Mouse (Mus musculus) bone marrow macrophage, adult 2 months (primary cell): ENCODE results near the gene Igf2r. TPM values are rescaled to one million over a fixed set of nuclear protein-coding genes. Genes with fewer than 3 reads are reported as not detected.
"Not testable (repeated sequence)": the region's sequence is repeated elsewhere in the genome, so short reads cannot be mapped to it uniquely, and the experiment has no call there.

ENCODE experiments used
- H3K27ac ChIP-seq: 2 replicates; pipeline ENCODE4 v1.5.1; 2012; ENCODE audit warnings: low read depth, low read length; ENCODE audit not compliant: insufficient read depth
- H3K4me1 ChIP-seq: 2 replicates; pipeline ENCODE4 v1.6.1; 2012; ENCODE audit warnings: low read length; ENCODE audit not compliant: control insufficient read depth, insufficient read depth
- H3K4me3 ChIP-seq: 2 replicates; pipeline ENCODE4 v1.5.1; 2012; ENCODE audit warnings: mild to moderate bottlenecking, low read length, moderate library complexity; ENCODE audit not compliant: insufficient read depth
- CTCF ChIP-seq: IDR thresholded peaks from 2 replicates; pipeline ENCODE4 v1.5.1; 2012; ENCODE audit warnings: low read depth, mild to moderate bottlenecking, low read length, moderate library complexity
- POLR2A ChIP-seq: IDR thresholded peaks from 2 replicates; pipeline ENCODE4 v1.6.1; 2012; ENCODE audit warnings: mild to moderate bottlenecking, low read depth, low read length, borderline replicate concordance
- polyA plus RNA-seq: library from polyadenylated mRNA; stranded (reverse); fragments of >200 nt; gene quantifications from 2 replicates; pipeline ENCODE4 v1.2.4, GENCODE M21; 2012; ENCODE audit not compliant: missing spikeins, insufficient read depth, insufficient read length

The Igf2r gene
- polyA plus RNA-seq, 1 experiment: 36.5 TPM

- no peak overlapping the region for H3K27ac ChIP-seq
- H3K4me3 ChIP-seq: no peak overlapping the region
- TF ChIP-seq CTCF: no peak
- no peak for TF ChIP-seq POLR2A
These were observed 69.1 kb downstream of the Igf2r start for GRCm38 (mm10) chr17:12700373-12700772.

GRCm38 (mm10) chr17:12691899-12692298 lies 77.6 kb downstream of the Igf2r start:
- Histone ChIP-seq H3K27ac (no peak overlapping the region), H3K4me1 (no peaks in the 10 kb centered on the region), H3K4me3 (no peak overlapping the region)
- TF ChIP-seq POLR2A: no peak

More at GRCm38 (mm10) chr17:12700373-12700772, 69.1 kb downstream of the Igf2r start:
- no peaks in the 10 kb centered on the region for H3K4me1 ChIP-seq

DNA sequence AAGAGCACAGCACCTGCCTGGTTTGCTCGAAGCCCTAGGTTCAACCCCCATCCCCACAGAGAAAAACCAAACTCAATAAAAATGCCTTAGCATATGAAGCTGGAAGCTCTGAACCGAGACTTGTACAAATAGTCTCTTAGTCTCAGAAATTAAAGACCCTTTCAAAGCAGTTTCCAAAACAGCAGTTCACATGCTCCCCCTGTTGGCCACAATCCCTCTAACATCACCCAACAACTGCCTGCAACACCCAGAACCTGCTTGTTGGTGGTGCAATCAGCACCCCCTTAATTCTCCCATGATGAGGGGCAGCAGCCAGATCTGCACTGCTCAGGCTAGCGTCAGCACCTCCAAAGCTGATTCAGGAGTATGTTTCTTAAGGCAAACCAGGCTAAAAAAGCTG lies 79.9 kb downstream of the Igf2r start:
- TF ChIP-seq POLR2A (no peak), CTCF (no peak)
- Histone ChIP-seq H3K27ac (no peak overlapping the region), H3K4me3 (no peak overlapping the region), H3K4me1 (no peaks in the 10 kb centered on the region)

DNA sequence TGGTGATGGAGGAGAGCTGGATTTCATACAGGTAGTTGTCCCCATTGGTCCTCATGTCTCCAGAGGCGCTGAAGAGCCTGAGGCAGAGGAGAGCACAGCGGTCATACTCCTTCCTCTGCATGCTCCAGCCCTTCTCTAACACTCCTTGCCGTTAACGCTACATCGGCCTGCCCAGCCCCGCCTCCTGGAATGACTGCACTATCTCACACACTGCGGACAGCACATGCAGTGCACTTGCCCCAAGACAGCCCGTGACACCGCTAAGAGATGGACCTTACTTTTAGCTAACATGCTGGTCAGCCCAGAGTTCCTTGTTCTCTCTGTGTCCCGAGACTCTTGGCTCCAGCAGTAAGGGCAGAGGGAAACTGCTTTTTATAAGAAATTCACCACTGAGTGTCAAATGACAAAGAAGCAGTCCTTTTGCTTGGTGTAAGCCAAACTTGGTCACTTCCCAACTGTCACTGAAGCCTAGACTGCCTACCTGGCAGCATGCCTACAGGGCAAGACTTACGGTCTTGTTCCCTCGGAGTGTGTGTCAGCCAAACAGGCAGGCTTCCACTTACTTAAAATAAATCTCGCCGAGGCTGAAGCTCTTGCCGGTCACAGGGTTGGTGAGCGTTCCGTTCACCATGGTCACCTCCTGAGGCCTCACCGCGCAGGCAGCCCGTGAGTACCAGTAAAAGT lies 80.9 kb downstream of the Igf2r start:
- Histone ChIP-seq H3K4me1 (no peaks in the 10 kb centered on the region), H3K4me3 (no peak overlapping the region), H3K27ac (no peak overlapping the region)
- TF ChIP-seq POLR2A (no peak), CTCF (no peak)

DNA sequence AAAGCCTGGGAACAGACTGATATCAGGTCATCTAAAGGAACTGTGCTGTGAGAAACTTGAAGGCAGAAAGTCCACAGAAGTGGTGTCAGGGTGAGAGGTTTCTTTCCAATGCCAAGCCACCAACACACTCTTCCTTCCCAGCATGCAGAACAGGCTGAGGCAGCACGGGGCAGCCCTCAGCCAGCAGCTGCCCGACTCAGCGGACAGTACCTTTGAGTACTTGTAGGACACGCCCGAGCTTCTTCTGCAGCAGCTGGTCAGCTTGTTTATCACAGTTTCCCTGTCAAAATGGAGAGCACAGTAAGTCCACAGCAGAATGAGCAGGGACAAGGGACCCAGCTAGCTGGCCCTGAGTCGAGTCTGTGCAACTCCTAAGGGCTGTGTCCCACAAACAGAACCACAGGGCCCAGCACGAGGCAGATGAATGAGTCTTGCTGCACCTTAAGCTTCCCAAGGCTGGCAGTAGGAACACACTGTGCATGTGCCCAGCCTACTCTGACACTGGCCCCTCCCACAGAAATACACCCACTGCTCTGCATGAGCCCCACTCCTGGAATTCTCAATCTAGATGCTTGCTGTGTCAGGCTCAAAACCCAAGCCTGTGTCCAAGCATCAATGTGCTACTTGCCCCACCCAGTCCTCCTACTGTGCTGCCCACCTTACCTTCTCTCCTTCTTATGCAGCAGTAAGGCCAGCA lies 84.4 kb downstream of the Igf2r start:
- Histone ChIP-seq H3K4me1 (no peaks in the 10 kb centered on the region), H3K27ac (no peak overlapping the region), H3K4me3 (no peak overlapping the region)
- no peak for TF ChIP-seq POLR2A
- TF ChIP-seq CTCF: no peak

DNA sequence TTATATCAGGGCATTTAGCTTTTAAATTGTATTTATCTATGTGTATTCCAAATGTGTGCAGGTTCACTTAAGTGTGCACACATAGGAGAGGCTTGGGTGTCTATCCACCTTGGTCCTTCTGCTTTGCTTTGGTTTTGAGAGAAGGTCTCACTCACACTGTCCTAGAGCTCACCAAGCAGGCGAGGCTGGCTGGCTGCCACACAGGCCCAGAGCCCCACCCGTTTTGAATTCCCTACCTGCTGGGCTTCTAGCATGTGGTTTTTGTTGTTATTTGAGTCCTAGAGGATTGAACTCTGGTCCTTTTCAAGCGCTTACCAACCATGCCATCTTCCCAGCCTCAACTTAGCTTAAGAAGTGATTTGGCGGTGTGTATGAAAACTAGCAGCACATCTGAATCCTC lies 85.1 kb downstream of the Igf2r start:
- H3K4me3 ChIP-seq: no peak overlapping the region
- no peaks in the 10 kb centered on the region for H3K4me1 ChIP-seq
- no peak for TF ChIP-seq CTCF
- TF ChIP-seq POLR2A: no peak
- no peak overlapping the region for H3K27ac ChIP-seq

DNA sequence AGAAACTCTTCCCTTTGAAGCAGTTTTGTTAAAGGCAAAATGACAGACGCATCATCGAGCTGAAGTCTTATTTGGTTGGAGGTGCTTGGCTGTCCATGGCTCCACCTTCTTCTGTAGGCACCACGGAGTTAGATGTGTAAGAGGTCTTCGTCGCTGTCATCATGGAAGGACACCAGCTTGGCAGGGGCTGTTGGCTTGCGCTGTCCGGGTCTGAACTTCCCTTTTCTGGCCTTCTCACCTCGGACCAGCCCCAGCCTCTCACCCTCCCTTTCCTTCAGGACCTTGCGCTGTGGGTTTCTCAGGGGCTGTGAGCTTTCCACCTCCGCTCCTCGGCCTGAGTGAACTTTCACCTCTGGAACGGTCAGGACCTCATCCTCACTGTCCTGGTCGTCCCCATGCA lies 85.9 kb downstream of the Igf2r start:
- no peak overlapping the region for H3K4me3 ChIP-seq
- no peaks in the 10 kb centered on the region for H3K4me1 ChIP-seq
- TF ChIP-seq POLR2A (no peak), CTCF (no peak)
- H3K27ac ChIP-seq: no peak overlapping the region

DNA sequence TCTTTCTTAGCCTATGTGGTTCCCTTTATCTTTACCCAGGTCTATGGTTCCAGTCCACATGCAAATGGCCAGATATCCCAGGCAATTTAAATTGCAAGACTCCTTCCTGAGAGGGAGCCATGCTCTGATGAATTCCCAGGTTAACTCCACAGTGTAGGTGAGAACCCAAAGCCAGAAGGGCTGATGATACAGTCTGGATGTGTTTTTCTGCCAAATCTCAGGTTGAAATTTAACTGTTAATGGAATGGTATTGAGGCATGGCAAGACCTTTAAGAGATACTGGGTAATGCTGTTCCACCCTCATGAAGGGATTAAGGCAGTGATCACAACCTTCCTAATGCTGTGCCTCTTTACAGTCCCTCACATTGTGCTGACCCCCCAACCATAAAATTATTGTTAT lies 91.2 kb downstream of the Igf2r start:
- no peak overlapping the region for H3K27ac ChIP-seq
- no peak for TF ChIP-seq CTCF
- TF ChIP-seq POLR2A: no peak
- H3K4me3 ChIP-seq: no peak overlapping the region
- H3K4me1 ChIP-seq: no peaks in the 10 kb centered on the region

GRCm38 (mm10) chr17:12677139-12677538 lies 92.3 kb downstream of the Igf2r start:
- Histone ChIP-seq H3K4me1 (no peaks in the 10 kb centered on the region), H3K27ac (no peak overlapping the region), H3K4me3 (no peak overlapping the region)
- no peak for TF ChIP-seq CTCF
- TF ChIP-seq POLR2A: no peak

- Histone ChIP-seq H3K4me1 (no peaks in the 10 kb centered on the region), H3K27ac (no peak within 1 kb of the TSS), H3K4me3 (no peak within 1 kb of the TSS)
- TF ChIP-seq POLR2A: no peak
- TF ChIP-seq CTCF: no peak
These were observed 93.8 kb downstream of the Igf2r start, which contains the start of gene Slc22a1 for GRCm38 (mm10) chr17:12675646-12676045. TSS of gene Slc22a1 (minus strand) at chr17:12675829.

DNA sequence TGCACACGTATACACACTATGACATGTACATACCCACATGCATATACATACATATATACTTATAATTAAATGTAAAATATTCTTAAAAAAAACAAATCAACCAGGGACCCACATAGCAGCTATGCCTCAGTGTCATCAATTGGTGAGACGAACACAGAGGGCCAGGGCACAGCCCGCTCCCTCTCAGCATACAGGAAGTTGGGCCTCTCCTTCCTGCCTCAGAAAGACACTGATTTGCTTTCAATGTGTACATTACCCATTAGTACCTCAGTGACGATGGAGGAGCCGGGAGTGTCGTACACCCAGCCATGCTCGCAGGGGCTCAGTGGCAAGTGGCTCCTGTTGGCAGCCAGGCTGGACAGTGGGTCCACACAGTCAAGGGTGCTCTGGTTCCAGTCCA lies 94.5 kb downstream of the Igf2r start:
- not testable (repeated sequence) for H3K4me3 ChIP-seq, H3K27ac ChIP-seq, H3K4me1 ChIP-seq
